ENCODE assay signal across 8 mouse cellular contexts in the genomic region with DNA sequence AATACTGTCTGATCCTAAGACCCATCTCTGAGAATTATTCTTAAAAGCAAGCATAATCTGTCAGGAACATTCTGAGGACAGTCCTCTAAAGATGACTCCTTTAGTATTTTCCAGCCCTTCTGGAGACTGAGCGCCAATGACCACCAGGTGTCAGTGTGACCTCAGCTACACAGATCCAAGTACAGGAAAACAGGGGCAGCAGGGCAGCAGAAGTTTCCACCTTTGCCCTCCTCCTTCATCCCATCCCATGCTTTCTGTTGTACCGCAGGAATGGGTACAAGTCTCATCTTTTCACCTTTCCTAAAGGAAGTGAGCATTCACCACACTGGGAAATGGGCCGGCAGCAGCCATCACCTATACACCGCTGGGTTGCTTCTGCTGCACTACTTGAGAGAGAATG. TPM values are rescaled to one million over a fixed set of nuclear protein-coding genes. Genes with fewer than 3 reads are reported as not detected.
DNase-seq lines count a peak whose midpoint lies in the region; ATAC-seq and TF ChIP-seq lines count a peak whose summit lies in the region.

No protein-coding gene starts in this region.

- no peak overlapping the region for H3K9ac ChIP-seq in heart, adult 2 months (ENCODE audit: low read depth, low read length)
- H3K9ac ChIP-seq in midbrain, embryonic 14.5 days (replicated peaks; ENCODE audit: low read length) = no peak overlapping the region

- no peak for TF ChIP-seq POLR2A in heart, adult 2 months (IDR thresholded peaks at IDR 0.05; ENCODE audit: insufficient read depth, low read depth, low read length)

- no peaks in the 10 kb centered on the region for H3K9me3 ChIP-seq in heart, embryonic 10.5 days
- no peaks in the 10 kb centered on the region for H3K9me3 ChIP-seq in midbrain, embryonic 14.5 days (ENCODE audit: control insufficient read depth, low read length)

- WGBS in heart, adult 2 months = 51% methylated on average over 4 of the region's 4 CpGs
- WGBS in heart, embryonic 10.5 days = 63% methylated on average over 4 of the region's 4 CpGs
- WGBS in midbrain, embryonic 14.5 days = 67% methylated on average over 4 of the region's 4 CpGs

- DNase-seq in heart, adult 2 months = peak; percentile 49 to 74
- DNase-seq in heart, embryonic 10.5 days (ENCODE audit: low spot score) = no peak
- DNase-seq in adrenal gland, adult 8-10 months = peak; percentile 21
- peak; percentile 42 for DNase-seq in embryo, embryonic 11.5 days (ENCODE audit: low read depth, low spot score)
- DNase-seq in heart, postnatal 10 days = peak; percentile 69 to 82
- DNase-seq in left cerebral cortex, postnatal 14 days (ENCODE audit: low spot score in 2 of 2) = peak; percentile 59
- DNase-seq in midbrain, embryonic 14.5 days = peak; percentile 84
- DNase-seq in spleen, postnatal 10 days (ENCODE audit: low spot score in 2 of 2) = peak; percentile 35 to 74

- H3K27me3 ChIP-seq in heart, adult 2 months (ENCODE audit: control insufficient read depth, insufficient read depth, low read length) = no peaks in the 10 kb centered on the region
- H3K27me3 ChIP-seq in heart, embryonic 10.5 days (ENCODE audit: insufficient read depth, poor library complexity, severe bottlenecking) = no peaks in the 10 kb centered on the region
- H3K27me3 ChIP-seq in midbrain, embryonic 14.5 days (ENCODE audit: control insufficient read depth, insufficient read depth, low read length) = no peaks in the 10 kb centered on the region

- H3K79me2 ChIP-seq in heart, adult 2 months (replicated peaks; ENCODE audit: control insufficient read depth, insufficient read depth, low read length) = no peaks in the 10 kb centered on the region

- no peak for ATAC-seq in midbrain, embryonic 14.5 days (ENCODE audit: low FRiP score, low TSS enrichment)

- no peaks in the 10 kb centered on the region for H3K4me1 ChIP-seq in heart, adult 2 months (ENCODE audit: control insufficient read depth, insufficient read depth, low read length)
- no peaks in the 10 kb centered on the region for H3K4me1 ChIP-seq in heart, embryonic 10.5 days
- H3K4me1 ChIP-seq in midbrain, embryonic 14.5 days (ENCODE audit: control insufficient read depth, insufficient read depth, low read length) = peaks cover 1% of the 10 kb centered on the region; the same call in 1 of the 2 replicates

- intact Hi-C loops in heart, adult 2 months (cut with DNase I) = loop anchor here (1.0 to 5.0 kb wide), 3 partner anchors 87 to 298 kb away; no protein-coding TSS in a partner anchor
- intact Hi-C loops in heart, postnatal 10 days (cut with DNase I) = loop anchor here (1.0 to 5.0 kb wide), 4 partner anchors 107 to 392 kb away; no protein-coding TSS in a partner anchor
- intact Hi-C loops in left cerebral cortex, postnatal 14 days (cut with DNase I) = loop anchor here (5.0 to 10.0 kb wide), 3 partner anchors 82 to 700 kb away; partner anchors contain the start of gene Ttll1

- H3K36me3 ChIP-seq in heart, adult 2 months (ENCODE audit: control insufficient read depth, insufficient read depth, low read length) = no peaks in the 10 kb centered on the region
- peaks cover 37% of the 10 kb centered on the region for H3K36me3 ChIP-seq in heart, embryonic 10.5 days
- H3K36me3 ChIP-seq in midbrain, embryonic 14.5 days (ENCODE audit: control insufficient read depth, insufficient read depth, low read length) = peaks cover 24% of the 10 kb centered on the region

- peak; percentile 84 for TF ChIP-seq EP300 in heart, adult 2 months (IDR thresholded peaks at IDR 0.05; ENCODE audit: insufficient read depth, low read depth, low read length)

- TF ChIP-seq CTCF in heart, adult 2 months (IDR thresholded peaks at IDR 0.05) = peak; percentile 96

- H3K4me2 ChIP-seq in midbrain, embryonic 14.5 days (ENCODE audit: low read length) = no peak overlapping the region

- no peak overlapping the region for H3K4me3 ChIP-seq in heart, adult 2 months
- no peak overlapping the region for H3K4me3 ChIP-seq in heart, embryonic 10.5 days
- no peak overlapping the region for H3K4me3 ChIP-seq in midbrain, embryonic 14.5 days (replicated peaks; ENCODE audit: low read depth, low read length)

- no peak overlapping the region for H3K27ac ChIP-seq in heart, adult 2 months
- no peak overlapping the region for H3K27ac ChIP-seq in heart, embryonic 10.5 days
- no peak overlapping the region for H3K27ac ChIP-seq in midbrain, embryonic 14.5 days (replicated peaks; ENCODE audit: low read depth, low read length)

RNA-seq across cellular contexts. Expression of gene Cyp2d26, which starts 20.7 kb away (rescaled TPM):
- total RNA-seq in heart, adult 2 months (2021) = not detected
- polyA plus RNA-seq in heart, adult 2 months (2012; rRNA removed) = 1.3 TPM in 1 of 2 replicates, not detected in the other
- 0.08 TPM in 1 of 2 replicates, not detected in the other for polyA plus RNA-seq in heart, embryonic 10.5 days (2016; fragmentation: Nextera tagmentation; extraction: Ambion mirVana)
- under 1 TPM in 2 of 4 experiments, not detected in 2; 0.52 to 0.54 TPM for total RNA-seq in adrenal gland, adult 8-10 months (2022)
- total RNA-seq in heart, postnatal 10 days (2021) = not detected
- not detected for total RNA-seq in left cerebral cortex, postnatal 14 days (2021)
- 0.15 and 0.28 TPM in 2 replicates for polyA plus RNA-seq in midbrain, embryonic 14.5 days (2014; fragmentation: Nextera tagmentation; extraction: Ambion mirVana)

RNA-seq across cellular contexts. Expression of gene Cyp2d40, which starts 50.8 kb away (rescaled TPM):
- total RNA-seq in heart, adult 2 months (2021) = not detected
- polyA plus RNA-seq in heart, adult 2 months (2012; rRNA removed) = not detected in 2 replicates
- polyA plus RNA-seq in heart, embryonic 10.5 days (2016; fragmentation: Nextera tagmentation; extraction: Ambion mirVana) = not detected in 2 replicates
- not detected for total RNA-seq in adrenal gland, adult 8-10 months (2022)
- not detected for total RNA-seq in heart, postnatal 10 days (2021)
- not detected for total RNA-seq in left cerebral cortex, postnatal 14 days (2021)
- polyA plus RNA-seq in midbrain, embryonic 14.5 days (2014; fragmentation: Nextera tagmentation; extraction: Ambion mirVana) = not detected in 2 replicates
